Mouse (Mus musculus) left cerebral cortex, postnatal 4 days (tissue): Measurements from ENCODE around the gene Pcbp2. TPM values are rescaled to one million over a fixed set of nuclear protein-coding genes. Genes with fewer than 3 reads are reported as not detected.

ENCODE experiments used
- total RNA-seq, 2 experiments: library from RNA; stranded (reverse); gene quantifications; 2 replicates each; pipeline ENCODE4 v1.2.3; 2021

Gene Pcbp2
- total RNA-seq, 2 experiments from 2014 or later, result 546 to 548 TPM

Other genes starting within 250 kb of the Pcbp2 start
- 1 to 10 TPM in 1 of 2 experiments, under 1 TPM in 1; 0.74 to 1.1 TPM for gene Itgb7, start 238.6 kb upstream of the Pcbp2 start, total RNA-seq
- 10 to 100 TPM; 15.9 to 16.9 TPM for gene Rarg, start 213.0 kb upstream of the Pcbp2 start, total RNA-seq
- not detected for gene Gm9918, start 200.0 kb upstream of the Pcbp2 start, total RNA-seq
- 10 to 100 TPM; 31.4 to 33.7 TPM for gene Mfsd5, start 191.1 kb upstream of the Pcbp2 start, total RNA-seq
- 1 to 10 TPM; 8.5 to 9.9 TPM for gene Espl1, start 174.3 kb upstream of the Pcbp2 start, total RNA-seq
- gene Pfdn5, start 144.4 kb upstream of the Pcbp2 start, total RNA-seq, result 100 to 1,000 TPM; 390 to 395 TPM
- 10 to 100 TPM; 60.2 to 65.9 TPM for gene Myg1, start 138.8 kb upstream of the Pcbp2 start, total RNA-seq
- 10 to 100 TPM; 28.7 to 29.2 TPM for gene Aaas, start 119.8 kb upstream of the Pcbp2 start, total RNA-seq
- under 1 TPM; 0.24 to 0.56 TPM for gene Sp7, start 103.4 kb upstream of the Pcbp2 start, total RNA-seq
- 10 to 100 TPM; 30.5 to 35.0 TPM for gene Sp1, start 64.4 kb upstream of the Pcbp2 start, total RNA-seq
- gene Amhr2, start 25.2 kb upstream of the Pcbp2 start, total RNA-seq, result 1 to 10 TPM in 1 of 2 experiments, under 1 TPM in 1; 0.93 to 1.4 TPM
- 10 to 100 TPM; 18.6 to 20.0 TPM for gene Prr13, start 11.5 kb upstream of the Pcbp2 start, total RNA-seq
- gene Gm10337, start 33.2 kb downstream of the Pcbp2 start, total RNA-seq, result not detected
- 10 to 100 TPM; 90.1 to 93.0 TPM for gene Map3k12, start 46.5 kb downstream of the Pcbp2 start, total RNA-seq
- gene Tarbp2, start 47.7 kb downstream of the Pcbp2 start, total RNA-seq, result 10 to 100 TPM; 71.4 to 72.0 TPM
- gene Npff, start 54.4 kb downstream of the Pcbp2 start, total RNA-seq, result 1 to 10 TPM; 3.9 to 5.0 TPM
- gene Gm28047, start 154.5 kb downstream of the Pcbp2 start, total RNA-seq, result 1 to 10 TPM in 1 of 2 experiments, not detected in 1; 2.2 TPM
- 10 to 100 TPM; 41.7 to 46.1 TPM for gene Atf7, start 154.9 kb downstream of the Pcbp2 start, total RNA-seq
- 10 to 100 TPM; 13.4 to 14.1 TPM for gene Atp5g2, start 201.8 kb downstream of the Pcbp2 start, total RNA-seq